Mouse (Mus musculus) CH12.LX (cell line): ENCODE results near the gene Casp9. TPM values are rescaled to one million over a fixed set of nuclear protein-coding genes. Genes with fewer than 3 reads are reported as not detected.

Experiments used
- DNase-seq: peaks from one replicate; pipeline ENCODE4 v3.0.0-alpha.2; 2013; ENCODE audit errors: extremely low read depth
- H3K27ac ChIP-seq: 2 replicates; pipeline ENCODE4 v1.5.1; 2012; ENCODE audit warnings: low read depth, mild to moderate bottlenecking, control low read depth, moderate library complexity; ENCODE audit not compliant: insufficient read depth
- H3K27me3 ChIP-seq: replicated peaks from 2 replicates; pipeline ENCODE3; 2012; ENCODE audit warnings: inconsistent platforms
- H3K36me3 ChIP-seq, 2 experiments: replicated peaks in 1 of 2; 2 replicates each; pipeline versions ENCODE3 to v1.6.1; 2012; ENCODE audit warnings: inconsistent platforms in 1 of 2, low read length in 1 of 2, mild to moderate bottlenecking in 1 of 2, mixed read lengths in 1 of 2, moderate library complexity in 1 of 2; ENCODE audit not compliant: control insufficient read depth in 1 of 2, insufficient read depth in 1 of 2
- H3K4me1 ChIP-seq, 2 experiments: 2 replicates each; pipeline ENCODE4 v1.6.1; 2012; ENCODE audit warnings: inconsistent platforms in 1 of 2, moderate library complexity in 1 of 2; ENCODE audit not compliant: insufficient read depth in 2 of 2, control insufficient read depth in 1 of 2
- H3K4me2 ChIP-seq: 2 replicates; pipeline ENCODE4 v1.6.1; 2012; ENCODE audit warnings: low read depth, mild to moderate bottlenecking, control low read depth; ENCODE audit not compliant: poor library complexity, insufficient read depth, severe bottlenecking
- H3K4me3 ChIP-seq, 3 experiments: fragments of 150-350 bp in 1 of 3; sonication (generic) in 1 of 3; replicated peaks in 1 of 3; 2 replicates each; pipeline versions ENCODE3 to v1.5.1; 2011 to 2012; ENCODE audit warnings: low read depth in 2 of 3, low read length in 2 of 3, mild to moderate bottlenecking in 2 of 3, moderate library complexity in 2 of 3, control low read depth in 1 of 3, improper control_type of control experiment in 1 of 3, inconsistent platforms in 1 of 3, mixed read lengths in 1 of 3; ENCODE audit not compliant: poor library complexity in 1 of 3
- H3K79me2 ChIP-seq: replicated peaks from 2 replicates; pipeline ENCODE4 v1.6.1; 2012; ENCODE audit warnings: mild to moderate bottlenecking, moderate library complexity; ENCODE audit not compliant: control insufficient read depth, poor library complexity, insufficient read depth, severe bottlenecking; ENCODE audit errors: extremely low read depth
- H3K9ac ChIP-seq: 2 replicates; pipeline ENCODE4 v1.6.1; 2012; ENCODE audit warnings: low read depth, mild to moderate bottlenecking, control low read depth, moderate library complexity; ENCODE audit not compliant: insufficient read depth
- H3K9me3 ChIP-seq: replicated peaks from 2 replicates; pipeline ENCODE3; 2012; ENCODE audit warnings: low read length, inconsistent platforms, mixed read lengths
- BHLHE40 ChIP-seq: IDR thresholded peaks from 2 replicates; pipeline ENCODE4 v1.6.1; 2011; ENCODE audit warnings: mild to moderate bottlenecking, low read depth, low read length, improper control_type of control experiment
- CTCF ChIP-seq, 2 experiments: IDR thresholded peaks in 1 of 2; conservative IDR thresholded peaks in 1 of 2; 2 replicates each; pipeline ENCODE4 v1.5.1; 2011 to 2012; ENCODE audit warnings: low read depth in 2 of 2, low read length in 2 of 2, improper control_type of control experiment in 1 of 2, inconsistent platforms in 1 of 2, mild to moderate bottlenecking in 1 of 2, moderate library complexity in 1 of 2
- E2F4 ChIP-seq: IDR thresholded peaks from 2 replicates; pipeline ENCODE4 v1.6.1; 2011; ENCODE audit warnings: low read depth, low read length, improper control_type of control experiment; ENCODE audit not compliant: insufficient replicate concordance
- ELF1 ChIP-seq: IDR thresholded peaks from 2 replicates; pipeline ENCODE4 v1.6.1; 2014; ENCODE audit warnings: low read depth, mild to moderate bottlenecking, inconsistent platforms, low read length, improper control_type of control experiment
- ETS1 ChIP-seq: conservative IDR thresholded peaks from 2 replicates; pipeline ENCODE4 v1.6.1; 2012; ENCODE audit warnings: low read depth, mild to moderate bottlenecking, inconsistent platforms, low read length, improper control_type of control experiment, moderate library complexity
- IRF4 ChIP-seq: IDR thresholded peaks from 2 replicates; pipeline ENCODE4 v1.6.1; 2014; ENCODE audit warnings: low read depth, mild to moderate bottlenecking, inconsistent platforms, low read length, improper control_type of control experiment
- MXI1 ChIP-seq: IDR thresholded peaks from 2 replicates; pipeline ENCODE4 v1.6.1; 2011; ENCODE audit warnings: mild to moderate bottlenecking, low read depth, low read length, improper control_type of control experiment
- NRF1 ChIP-seq: IDR thresholded peaks from 2 replicates; pipeline ENCODE4 v1.6.1; 2014; ENCODE audit warnings: low read depth, mild to moderate bottlenecking, inconsistent platforms, low read length, improper control_type of control experiment, moderate library complexity
- POLR2AphosphoS2 ChIP-seq: IDR thresholded peaks from 2 replicates; pipeline ENCODE4 v1.6.1; 2011; ENCODE audit warnings: low read depth, low read length, improper control_type of control experiment
- RAD21 ChIP-seq: IDR thresholded peaks from 2 replicates; pipeline ENCODE4 v1.6.1; 2011; ENCODE audit warnings: low read depth, mild to moderate bottlenecking, low read length, improper control_type of control experiment, moderate library complexity
- SIN3A ChIP-seq: IDR thresholded peaks from 2 replicates; pipeline ENCODE4 v1.6.1; 2012; ENCODE audit warnings: low read length, improper control_type of control experiment, inconsistent platforms
- SMC3 ChIP-seq: IDR thresholded peaks from 2 replicates; pipeline ENCODE4 v1.6.1; 2011; ENCODE audit warnings: low read depth, low read length, improper control_type of control experiment
- TBP ChIP-seq: conservative IDR thresholded peaks from 2 replicates; pipeline ENCODE4 v1.6.1; 2011; ENCODE audit warnings: low read depth, low read length, improper control_type of control experiment
- USF2 ChIP-seq: conservative IDR thresholded peaks from 2 replicates; pipeline ENCODE4 v1.6.1; 2011; ENCODE audit warnings: low read depth, low read length, improper control_type of control experiment
- ZC3H11A ChIP-seq: IDR thresholded peaks from 2 replicates; pipeline ENCODE4 v1.6.1; 2012; ENCODE audit warnings: low read depth, mild to moderate bottlenecking, inconsistent platforms, low read length, improper control_type of control experiment
- dilution Hi-C: fragments of 300-500 bp; cut with MboI; formaldehyde crosslinking; loops from 2 replicates; pipeline ENCODE4 v1.14.3; 2020; ENCODE audit warnings: low sequenced_read_pairs; ENCODE audit not compliant: extremely low pct_unique_long_range_greater_than_20kb, extremely low pct_ligation_motif_present
- in situ Hi-C: fragments of 300-500 bp; cut with MboI; formaldehyde crosslinking; loops from 3 replicates; pipeline ENCODE4 v1.14.3; 2019; ENCODE audit warnings: low sequenced_read_pairs, low pct_ligation_motif_present, low pct_unique_long_range_greater_than_20kb, mixed read lengths
- polyA plus RNA-seq: library from polyadenylated mRNA; unstranded; fragments of >175 nt; gene quantifications from 2 replicates; pipeline ENCODE4 v1.2.1, GENCODE M21; 2012; ENCODE audit warnings: low read depth; ENCODE audit not compliant: insufficient read length
- total RNA-seq, 2 experiments: library from RNA; depleted of rRNA; stranded (reverse); fragments of 300-350 nt in 1 of 2; fragments of >200 nt in 1 of 2; gene quantifications; 2 replicates each; pipeline ENCODE4 v1.2.3; 2012 to 2014

Casp9 gene
- total and polyA plus RNA-seq, 3 experiments, result 5.2 to 15.3 (median 14.5) TPM

- TF ChIP-seq RAD21, result peak; percentile 44
- TF ChIP-seq SMC3, result peak; percentile 67
- TF ChIP-seq SIN3A, result no peak
- TF ChIP-seq CTCF (conservative IDR thresholded peaks at IDR 0.05 in 1 of 2, IDR thresholded peaks at IDR 0.05 in 1 of 2; ENCODE audit: low read depth in 2 of 2, low read length in 2 of 2), result peak; percentile 29 to 66; a peak in 2 of 4 replicates
- TF ChIP-seq NRF1, result no peak
- Histone ChIP-seq H3K27me3 (no peaks in the 10 kb centered on the region), H3K9me3 (no peaks in the 10 kb centered on the region), H3K4me2 (no peak overlapping the region), H3K4me3 (no peak overlapping the region), H3K4me1 (peaks cover 0 to 14% of the 10 kb centered on the region in 2 experiments; a peak in 2 of 4 replicates), H3K36me3 (peaks cover 0 to 10% of the 10 kb centered on the region in 2 experiments), H3K79me2 (no peaks in the 10 kb centered on the region), H3K27ac (no peak overlapping the region), H3K9ac (no peak overlapping the region)
- peak; percentile 44 for DNase-seq
- in situ Hi-C loops (no loop called here), dilution Hi-C loops (no loop called here)
Observed at GRCm38 (mm10) chr4:141853437-141853836, 60.0 kb downstream of the Casp9 start.

DNA sequence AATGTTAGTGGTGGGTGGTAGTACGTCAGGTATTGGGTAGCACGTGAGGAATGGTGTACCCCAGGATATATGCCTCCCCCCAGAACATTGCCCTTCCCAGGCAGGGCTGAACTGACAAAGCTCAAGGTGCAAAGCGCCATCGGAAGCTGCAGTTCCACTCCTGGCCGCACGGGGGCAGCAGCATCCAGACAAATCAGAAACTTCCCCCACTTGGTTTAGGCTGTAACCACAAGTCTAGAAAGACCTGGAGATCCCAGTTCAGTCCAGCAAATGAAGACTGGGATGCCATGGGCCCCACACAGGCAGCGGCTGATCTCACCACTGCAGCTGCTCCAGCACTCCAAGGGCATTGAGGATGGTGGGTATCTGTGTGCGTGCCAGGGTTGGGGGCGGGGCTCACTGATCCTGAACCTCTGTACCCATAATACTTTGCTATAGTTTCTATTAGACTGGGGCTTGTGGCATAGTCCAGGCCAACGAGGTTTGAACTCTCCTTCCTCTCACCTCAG lies 64.1 kb downstream of the Casp9 start:
- Histone ChIP-seq H3K27ac (no peak overlapping the region), H3K4me1 (peaks cover 5 to 34% of the 10 kb centered on the region in 2 experiments; a peak in 2 of 4 replicates), H3K79me2 (no peaks in the 10 kb centered on the region), H3K4me2 (no peak overlapping the region), H3K9me3 (peaks cover 7% of the 10 kb centered on the region), H3K9ac (no peak overlapping the region), H3K4me3 (no peak overlapping the region), H3K27me3 (no peaks in the 10 kb centered on the region), H3K36me3 (peaks cover 24 to 45% of the 10 kb centered on the region in 2 experiments)
- in situ Hi-C loops, result no loop called here
- TF ChIP-seq CTCF (conservative IDR thresholded peaks at IDR 0.05 in 1 of 2, IDR thresholded peaks at IDR 0.05 in 1 of 2; ENCODE audit: low read depth in 2 of 2, low read length in 2 of 2) (peak; percentile 85), IRF4 (no peak), TBP (no peak), ELF1 (no peak), E2F4 (no peak), ZC3H11A (peak; percentile 4; the same call in 1 of the 2 replicates), RAD21 (peak; percentile 82), MXI1 (no peak), USF2 (no peak), POLR2AphosphoS2 (no peak), SMC3 (peak; percentile 81)
- dilution Hi-C loops, result no loop called here
- DNase-seq, result peak; percentile 58

DNA sequence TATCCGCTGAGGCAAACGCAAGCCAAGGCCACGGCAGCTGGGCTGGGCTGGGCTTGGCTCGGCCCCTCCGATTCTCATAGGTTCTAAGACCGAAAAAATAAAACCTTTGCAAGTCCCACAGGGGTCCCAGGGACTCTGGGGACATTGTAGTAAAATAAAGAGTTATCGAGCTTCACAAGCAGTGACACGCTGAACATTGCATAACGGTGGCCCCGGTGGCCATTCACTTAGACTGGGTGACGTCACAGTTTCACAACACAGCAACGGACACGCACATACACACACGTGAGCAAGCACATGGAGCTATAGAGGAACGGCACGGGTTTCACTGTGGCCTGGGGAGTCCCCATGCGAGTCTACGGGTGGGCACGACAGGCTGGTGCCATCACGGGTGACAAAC lies 65.1 kb downstream of the Casp9 start:
- no peak overlapping the region for H3K27ac ChIP-seq

More for the DNA sequence above, 65.1 kb downstream of the Casp9 start:
- dilution Hi-C loops (no loop called here), in situ Hi-C loops (no loop called here)
- peaks cover 7% of the 10 kb centered on the region for H3K9me3 ChIP-seq
- TF ChIP-seq ETS1 (peak; percentile 74), MXI1 (no peak), BHLHE40 (peak; percentile 94)
- H3K4me2 ChIP-seq, result no peak overlapping the region
- no peaks in the 10 kb centered on the region for H3K79me2 ChIP-seq
- H3K4me1 ChIP-seq, result peaks cover 5 to 31% of the 10 kb centered on the region in 2 experiments; a peak in 2 of 4 replicates
- no peak overlapping the region for H3K4me3 ChIP-seq
- peaks cover 27 to 55% of the 10 kb centered on the region in 2 experiments for H3K36me3 ChIP-seq
- H3K9ac ChIP-seq, result no peak overlapping the region
- peak; percentile 53 for DNase-seq
- no peaks in the 10 kb centered on the region for H3K27me3 ChIP-seq
